28 mouse cellular contexts compared by ENCODE assay signal in genomic region chr3:88127636-88128035, GRCm38 (mm10). TPM values are rescaled to one million over a fixed set of nuclear protein-coding genes. Genes with fewer than 3 reads are reported as not detected.
A peak's percentile ranks its signal among the peaks of the same experiment; 100 is the strongest.
DNase-seq lines count a peak whose midpoint lies in the region; ATAC-seq and TF ChIP-seq lines count a peak whose summit lies in the region.
"Had no signal": no experiment of that assay in that cellular context is flagged by ENCODE, and none has a peak within 500 bp of the region (broad histone marks: within the 10 kb centered on the region; RNA-seq: fewer than 3 reads in every experiment).

No protein-coding gene starts in this region.

- no peaks in the 10 kb centered on the region for H3K27me3 ChIP-seq in thymus, adult 2 months (ENCODE audit: control insufficient read depth, insufficient read depth, low read length)
- H3K27me3 ChIP-seq in splenic B cell, adult 2 months (ENCODE audit: control insufficient read depth, insufficient read depth, low read length, poor library complexity, severe bottlenecking): no peaks in the 10 kb centered on the region
- H3K27me3 ChIP-seq in hindbrain, embryonic 16.5 days (replicated peaks; ENCODE audit: control insufficient read depth, insufficient read depth, low read length): no peaks in the 10 kb centered on the region
- H3K27me3 ChIP-seq: forebrain, embryonic 13.5 days; heart, embryonic 12.5 days; heart, embryonic 15.5 days; hindbrain, embryonic 12.5 days; hindbrain, embryonic 15.5 days; intestine, embryonic 15.5 days; Patski had no signal

- peak overlapping the region; percentile 48; the same call in 1 of the 2 replicates for H3K27ac ChIP-seq in thymus, adult 2 months (ENCODE audit: control insufficient read depth, insufficient read depth, low read length)
- no peak overlapping the region for H3K27ac ChIP-seq in hindbrain, embryonic 16.5 days (ENCODE audit: low read depth, low read length)
- H3K27ac ChIP-seq: forebrain, embryonic 10.5 days; forebrain, embryonic 13.5 days; gastrocnemius, adult 2 months; heart, embryonic 15.5 days; hindbrain, embryonic 12.5 days; hindbrain, embryonic 15.5 days; intestine, embryonic 15.5 days had no signal

- TF ChIP-seq POLR2A in thymus, adult 2 months (IDR thresholded peaks at IDR 0.05; ENCODE audit: control insufficient read depth, extremely low read depth, insufficient read depth, low read length, poor library complexity): no peak

- peak; percentile 18 for DNase-seq in thymus, adult 2 months
- DNase-seq in thymus, postnatal 10 days (ENCODE audit: low spot score in 2 of 2): no peak
- peak; percentile 20 for DNase-seq in splenic B cell, adult 2 months (ENCODE audit: low read depth, low spot score)
- DNase-seq in thymus, postnatal 25 days: peak; percentile 25
- DNase-seq in kidney, postnatal 14 days: no peak
- no peak for DNase-seq in cerebellum, adult 9-10 months
- DNase-seq: adrenal gland, postnatal 10 days; adrenal gland, postnatal 36 days; cerebellum, adult 18-20 months; cerebellum, postnatal 14 days; forebrain, postnatal 0 days; gastrocnemius, adult 2 months; gastrocnemius, postnatal 14 days; heart, adult 11 months; heart, postnatal 10 days; heart, postnatal 4 days had no signal

- no peaks in the 10 kb centered on the region for H3K36me3 ChIP-seq in thymus, adult 2 months (ENCODE audit: control insufficient read depth, insufficient read depth, low read length)
- no peaks in the 10 kb centered on the region for H3K36me3 ChIP-seq in splenic B cell, adult 2 months (ENCODE audit: control insufficient read depth, insufficient read depth, low read length, poor library complexity, severe bottlenecking)
- no peaks in the 10 kb centered on the region for H3K36me3 ChIP-seq in hindbrain, embryonic 16.5 days (ENCODE audit: control insufficient read depth, insufficient read depth, low read length)
- H3K36me3 ChIP-seq: forebrain, embryonic 10.5 days; heart, embryonic 12.5 days; heart, embryonic 15.5 days; hindbrain, embryonic 12.5 days; hindbrain, embryonic 15.5 days; intestine, embryonic 15.5 days had no signal

- H3K4me1 ChIP-seq in thymus, adult 2 months (replicated peaks; ENCODE audit: control insufficient read depth, insufficient read depth, low read length): peaks cover 5% of the 10 kb centered on the region; the same call in 1 of the 2 replicates
- no peaks in the 10 kb centered on the region for H3K4me1 ChIP-seq in hindbrain, embryonic 16.5 days (ENCODE audit: control insufficient read depth, insufficient read depth, low read depth, low read length)
- H3K4me1 ChIP-seq: forebrain, embryonic 10.5 days; forebrain, embryonic 13.5 days; hindbrain, embryonic 12.5 days; hindbrain, embryonic 15.5 days; intestine, embryonic 15.5 days had no signal

- no peak overlapping the region for H3K9ac ChIP-seq in hindbrain, embryonic 16.5 days (ENCODE audit: low read depth, low read length)
- H3K9ac ChIP-seq: forebrain, embryonic 13.5 days; forebrain, postnatal 0 days; heart, embryonic 12.5 days; heart, embryonic 15.5 days; hindbrain, embryonic 12.5 days; hindbrain, embryonic 15.5 days; intestine, embryonic 15.5 days had no signal

- no peak overlapping the region for H3K4me3 ChIP-seq in thymus, adult 2 months (ENCODE audit: control insufficient read depth, insufficient read depth, low read length)
- H3K4me3 ChIP-seq in hindbrain, embryonic 16.5 days (ENCODE audit: low read length): no peak overlapping the region
- H3K4me3 ChIP-seq: forebrain, embryonic 10.5 days; forebrain, embryonic 13.5 days; gastrocnemius, adult 2 months; heart, embryonic 12.5 days; heart, embryonic 15.5 days; hindbrain, embryonic 12.5 days; hindbrain, embryonic 15.5 days; intestine, embryonic 15.5 days had no signal

- 34% methylated on average over 3 of the region's 3 CpGs for WGBS in thymus, adult 2 months
- 67% methylated on average over 3 of the region's 3 CpGs for WGBS in hindbrain, embryonic 16.5 days

- no peak overlapping the region for H3K4me2 ChIP-seq in hindbrain, embryonic 16.5 days (ENCODE audit: low read length)
- H3K4me2 ChIP-seq: forebrain, embryonic 13.5 days; heart, embryonic 12.5 days; heart, embryonic 15.5 days; hindbrain, embryonic 12.5 days; hindbrain, embryonic 15.5 days; intestine, embryonic 15.5 days had no signal

- no peak for ATAC-seq in hindbrain, embryonic 16.5 days
- ATAC-seq: CD4-positive, CD25-positive, alpha-beta regulatory T cell, adult 4 months; forebrain, embryonic 13.5 days; forebrain, postnatal 0 days; intestine, embryonic 15.5 days; Patski had no signal

- H3K9me3 ChIP-seq in hindbrain, embryonic 16.5 days (ENCODE audit: control insufficient read depth, low read length): no peaks in the 10 kb centered on the region
- H3K9me3 ChIP-seq: forebrain, embryonic 10.5 days; forebrain, embryonic 13.5 days; heart, embryonic 15.5 days; hindbrain, embryonic 12.5 days; hindbrain, embryonic 15.5 days; intestine, embryonic 15.5 days had no signal

- no peak for TF ChIP-seq CTCF in thymus, adult 2 months (IDR thresholded peaks at IDR 0.05; ENCODE audit: borderline replicate concordance, control insufficient read depth, extremely low read depth, insufficient read depth, low read length, poor library complexity)

RNA-seq across cellular contexts. Expression of gene Mef2d, which starts 14.5 kb away (rescaled TPM):
- 343 and 377 TPM in 2 replicates for polyA plus RNA-seq in thymus, adult 2 months (2012; rRNA removed)
- 16.4 and 24.1 TPM in 2 replicates for polyA plus RNA-seq in hindbrain, embryonic 16.5 days (2015; fragmentation: Nextera tagmentation; extraction: Ambion mirVana)

RNA-seq across cellular contexts. Expression of gene Iqgap3, which starts 45.9 kb away (rescaled TPM):
- 19.7 and 24.6 TPM in 2 replicates for polyA plus RNA-seq in thymus, adult 2 months (2012; rRNA removed)
- 2.8 and 3.8 TPM in 2 replicates for polyA plus RNA-seq in hindbrain, embryonic 16.5 days (2015; fragmentation: Nextera tagmentation; extraction: Ambion mirVana)

RNA-seq across cellular contexts. Expression of gene Ttc24, which starts 49.5 kb away (rescaled TPM):
- polyA plus RNA-seq in thymus, adult 2 months (2012; rRNA removed): 0.47 and 0.55 TPM in 2 replicates
- polyA plus RNA-seq in hindbrain, embryonic 16.5 days (2015; fragmentation: Nextera tagmentation; extraction: Ambion mirVana): not detected in 2 replicates
- polyA plus RNA-seq: C2C12; CD4-positive, CD25-positive, alpha-beta regulatory T cell, adult 4 months; forebrain, embryonic 10.5 days; forebrain, embryonic 13.5 days; forebrain, postnatal 0 days; frontal cortex, adult 2 months; heart, embryonic 12.5 days; heart, embryonic 15.5 days; hindbrain, embryonic 15.5 days; intestine, embryonic 15.5 days; Patski had no signal

Comparison
In these comparisons a context has a peak if more than half of its experiments do, and no peak if none do; other contexts are left out.
1. DNase-seq: peak in thymus, adult 2 months (single experiment), splenic B cell, adult 2 months (single experiment) and thymus, postnatal 25 days (single experiment); none in thymus, postnatal 10 days (0 of 2), kidney, postnatal 14 days (single experiment) and cerebellum, adult 9-10 months (single experiment).
2. RNA of gene Mef2d, which starts 14.5 kb away (polyA plus RNA-seq): 343 to 377 TPM in thymus, adult 2 months; 16.4 to 24.1 TPM in hindbrain, embryonic 16.5 days; every median in the first group is over 10 times any median in the second.